Mouse (Mus musculus) right cerebral cortex, adult 2 months (tissue): ENCODE results near the gene Srek1.
A peak's percentile ranks its signal among the peaks of the same experiment; 100 is the strongest.

ENCODE experiments used
- DNase-seq, 2 experiments: peaks; one replicate each; pipeline ENCODE4 v3.0.0; 2021 to 2022; ENCODE audit warnings: low spot score in 2 of 2

Srek1 gene

DNA sequence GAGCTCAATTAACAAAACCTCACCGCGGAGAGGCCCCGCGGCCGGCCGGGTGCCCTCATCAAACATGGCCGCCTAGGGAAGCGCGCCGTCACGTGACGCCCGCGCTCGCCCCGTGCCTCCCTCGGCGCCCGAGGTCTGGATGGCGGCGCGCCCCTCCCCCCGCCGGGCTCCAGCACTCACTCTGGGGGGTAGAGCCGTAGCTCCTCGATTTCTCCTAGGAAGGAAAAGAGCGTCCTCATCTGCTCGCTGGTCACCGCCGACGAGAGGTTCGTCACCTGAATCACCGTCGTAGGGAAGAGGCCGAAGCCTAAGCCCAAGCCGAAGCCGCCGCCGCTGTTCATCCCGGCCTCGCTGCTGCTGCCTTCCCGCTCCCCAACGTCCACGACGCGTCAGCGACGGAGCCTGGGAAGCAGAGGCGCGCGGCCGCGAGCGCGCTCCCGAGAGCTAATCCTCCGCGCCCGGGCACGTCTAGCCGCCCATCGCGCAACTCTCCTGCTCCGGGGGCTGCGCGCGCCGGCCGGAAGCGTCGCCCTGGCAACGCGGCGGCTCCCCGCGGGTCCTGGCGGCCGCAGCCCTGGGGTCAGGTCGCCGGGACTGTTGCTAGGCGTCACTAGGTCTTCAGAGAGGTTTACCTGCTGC, at the start of gene Srek1:
Srek1 (minus strand) TSS at position 490 of the 639 bp plus-strand sequence.
- DNase-seq = peak; percentile 95 to 97

DNA sequence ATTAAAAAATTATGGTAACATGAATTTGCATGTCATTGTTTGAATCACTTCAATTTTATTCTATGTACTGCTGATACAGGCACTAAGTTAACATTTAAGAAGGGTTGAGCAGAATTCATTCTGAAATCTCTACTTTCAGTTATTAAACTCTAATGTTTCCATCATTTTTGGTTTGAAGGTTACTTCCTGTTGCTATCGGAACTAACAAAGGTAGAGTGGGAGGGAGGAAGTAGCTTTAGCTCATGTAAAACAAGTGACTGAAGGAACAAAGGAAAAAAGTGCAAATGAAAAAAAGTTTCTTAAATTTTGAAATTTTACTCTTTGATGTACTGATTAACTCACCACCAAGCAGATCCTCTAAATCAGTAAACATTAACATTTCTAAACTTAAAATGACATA, 47.9 kb upstream of the Srek1 start:
- no peak for DNase-seq

DNA sequence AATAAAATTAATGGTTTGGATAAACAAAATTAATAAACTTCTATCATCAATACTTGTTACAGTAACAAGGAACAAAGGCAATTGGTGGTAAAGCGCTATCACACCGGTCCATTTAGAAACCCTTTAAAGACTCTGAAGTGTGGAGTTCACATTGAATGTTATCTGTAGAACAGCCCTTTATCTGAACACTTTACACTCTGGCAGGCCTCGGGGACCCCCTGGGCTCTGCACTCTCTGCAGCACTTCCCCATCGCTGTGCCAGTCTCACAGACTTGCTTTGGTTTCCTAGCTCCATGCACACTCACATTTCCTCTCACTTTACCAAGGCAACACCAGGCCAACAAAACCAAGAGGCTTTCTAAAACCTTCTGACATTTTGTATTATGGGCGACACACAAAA, 45.0 kb upstream of the Srek1 start:
- no peak for DNase-seq

DNA sequence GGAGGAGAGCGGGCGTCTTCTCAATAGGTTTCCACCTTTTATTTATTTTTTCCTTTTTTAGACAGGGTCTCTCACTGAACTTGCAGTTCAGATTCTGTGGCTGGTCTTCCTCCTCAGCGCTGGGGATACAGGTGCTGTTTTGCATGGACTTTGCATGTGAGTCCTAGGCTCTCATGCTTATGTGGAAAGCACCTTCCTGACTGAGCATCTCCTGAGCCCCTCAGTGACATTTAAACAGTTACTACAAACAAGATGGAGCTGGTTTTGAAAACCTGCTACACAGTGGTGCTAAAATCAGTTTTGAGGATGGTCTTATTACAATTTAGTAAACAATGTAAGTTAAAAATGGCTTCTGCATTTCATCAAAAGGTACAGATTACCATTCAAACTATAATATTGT, 43.5 kb upstream of the Srek1 start:
- no peak for DNase-seq

DNA sequence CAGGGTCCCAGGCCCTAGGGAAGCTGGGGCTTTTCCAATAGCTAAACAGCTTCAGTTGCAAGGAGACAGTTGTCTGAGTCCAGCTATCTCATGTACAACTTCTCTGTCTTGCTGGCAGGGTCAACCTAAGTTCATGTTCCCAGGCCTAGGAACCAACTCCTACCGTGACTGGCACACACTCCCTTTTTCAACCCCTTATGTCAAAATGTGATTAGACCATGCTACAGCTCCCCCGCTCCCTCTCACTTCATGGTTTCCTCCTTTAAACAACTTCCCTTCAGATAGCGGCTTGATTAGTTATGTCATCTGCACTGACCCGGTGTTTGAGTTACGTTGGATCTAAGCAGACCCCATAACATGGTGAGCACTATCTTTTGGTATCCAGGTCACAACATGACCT, 33.1 kb upstream of the Srek1 start:
- DNase-seq = no peak

DNA sequence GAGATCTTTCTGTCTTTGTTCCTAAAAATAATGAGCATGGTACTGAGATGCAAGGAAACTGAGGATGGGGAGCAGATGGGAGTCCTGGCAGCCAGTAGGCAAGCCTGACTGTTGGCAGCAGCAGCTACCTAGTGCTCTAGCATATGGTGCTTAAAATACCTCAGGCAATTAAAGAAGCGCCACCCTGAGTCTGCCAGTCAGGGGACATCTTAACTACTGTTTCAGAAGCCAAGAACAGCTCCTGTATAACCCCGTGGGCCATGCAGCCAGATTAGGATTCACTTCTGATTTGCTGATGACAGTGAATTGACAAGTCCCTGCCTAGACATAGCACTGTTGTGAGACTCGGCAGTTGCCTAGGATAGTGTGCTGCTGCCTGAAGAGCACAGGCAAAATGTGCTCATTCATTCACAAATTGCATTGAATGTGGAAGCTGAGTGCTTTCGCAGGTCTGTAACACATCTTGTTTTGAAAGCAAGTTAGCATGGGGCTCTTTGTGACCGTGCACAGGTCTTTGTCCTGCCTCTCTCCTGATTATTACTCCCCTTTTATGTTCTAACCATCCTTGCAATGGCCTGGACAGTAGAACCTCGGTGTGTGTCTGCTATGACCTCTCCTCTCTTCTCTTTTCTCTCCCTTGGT, 31.9 kb upstream of the Srek1 start:
- peak; percentile 64 to 66 for DNase-seq

DNA sequence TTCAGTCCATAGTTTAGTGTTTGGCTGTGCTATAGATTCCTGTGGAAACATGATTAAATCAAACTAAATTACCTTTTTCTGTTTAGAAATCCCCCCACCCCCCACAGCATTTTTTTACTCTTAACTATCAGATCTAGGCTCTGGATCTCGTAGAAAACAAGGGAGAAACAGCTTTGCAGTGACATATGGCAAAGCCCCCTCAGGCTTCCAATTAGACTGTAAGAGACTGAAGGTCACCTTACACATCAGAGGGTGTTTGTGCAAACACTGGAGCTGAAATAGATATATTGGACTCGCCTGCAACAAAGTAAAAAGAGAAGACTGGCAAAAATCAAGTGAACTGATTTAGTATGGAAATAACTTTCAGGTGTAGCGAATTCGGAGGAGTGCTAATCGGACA, 29.3 kb upstream of the Srek1 start:
- DNase-seq = no peak

DNA sequence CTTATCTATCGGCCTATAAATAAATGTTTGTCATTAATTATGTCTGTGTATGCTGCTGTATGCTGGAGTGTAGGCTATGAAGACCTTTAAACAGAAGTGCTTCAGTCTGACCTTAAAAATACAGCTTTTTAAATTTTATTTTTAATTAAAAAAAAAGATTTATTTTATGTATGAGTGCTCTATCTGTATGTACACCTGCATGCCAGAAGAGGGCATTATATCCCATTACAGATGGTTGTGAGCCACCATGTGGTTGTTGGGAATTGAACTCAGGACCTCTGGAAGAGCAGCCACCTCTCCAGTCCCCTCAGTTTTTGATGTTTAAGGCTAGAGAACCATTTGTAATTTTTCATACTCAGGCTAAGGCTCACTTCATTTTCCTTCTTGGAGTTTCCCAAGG, 26.6 kb upstream of the Srek1 start:
- DNase-seq = no peak

DNA sequence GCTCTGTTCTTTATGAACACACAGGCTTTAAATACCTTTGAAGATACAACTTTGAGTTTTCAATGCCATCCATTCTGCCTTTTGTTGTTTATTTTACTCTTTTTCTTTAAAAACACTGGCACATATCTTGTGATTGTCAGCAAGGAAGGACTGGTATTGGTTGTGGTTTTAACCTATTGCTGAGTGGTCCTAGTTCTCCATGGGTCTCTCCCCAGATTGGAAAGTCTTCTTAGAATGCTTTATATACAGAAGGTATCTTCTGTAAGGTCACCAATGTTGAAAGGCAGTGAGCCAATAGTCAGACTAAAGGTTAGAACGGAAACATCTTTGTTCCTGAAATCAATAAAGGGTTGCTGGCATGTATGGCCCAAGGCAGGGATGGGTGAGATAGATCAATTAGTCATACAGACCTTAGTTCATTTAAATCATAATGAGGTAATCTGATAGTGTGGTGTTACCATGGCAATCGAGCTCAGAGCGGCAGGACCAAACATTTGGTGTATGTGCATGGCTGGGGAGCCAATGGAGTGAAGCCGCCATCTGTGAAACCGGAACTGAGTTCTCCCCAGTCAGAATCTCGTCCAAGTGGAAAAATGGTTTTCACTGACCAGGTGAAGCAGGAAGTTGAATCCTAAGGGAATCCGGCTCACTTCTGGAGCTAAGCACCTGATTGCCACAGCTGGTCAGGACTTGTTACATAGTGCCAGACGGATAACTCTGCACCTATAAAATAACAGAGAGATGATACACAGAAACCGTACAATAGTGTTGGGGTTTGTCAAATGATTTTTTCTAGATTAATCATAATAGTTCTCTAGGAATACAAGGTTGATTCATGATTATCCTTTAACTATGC, 20.5 kb upstream of the Srek1 start:
- DNase-seq = no peak

DNA sequence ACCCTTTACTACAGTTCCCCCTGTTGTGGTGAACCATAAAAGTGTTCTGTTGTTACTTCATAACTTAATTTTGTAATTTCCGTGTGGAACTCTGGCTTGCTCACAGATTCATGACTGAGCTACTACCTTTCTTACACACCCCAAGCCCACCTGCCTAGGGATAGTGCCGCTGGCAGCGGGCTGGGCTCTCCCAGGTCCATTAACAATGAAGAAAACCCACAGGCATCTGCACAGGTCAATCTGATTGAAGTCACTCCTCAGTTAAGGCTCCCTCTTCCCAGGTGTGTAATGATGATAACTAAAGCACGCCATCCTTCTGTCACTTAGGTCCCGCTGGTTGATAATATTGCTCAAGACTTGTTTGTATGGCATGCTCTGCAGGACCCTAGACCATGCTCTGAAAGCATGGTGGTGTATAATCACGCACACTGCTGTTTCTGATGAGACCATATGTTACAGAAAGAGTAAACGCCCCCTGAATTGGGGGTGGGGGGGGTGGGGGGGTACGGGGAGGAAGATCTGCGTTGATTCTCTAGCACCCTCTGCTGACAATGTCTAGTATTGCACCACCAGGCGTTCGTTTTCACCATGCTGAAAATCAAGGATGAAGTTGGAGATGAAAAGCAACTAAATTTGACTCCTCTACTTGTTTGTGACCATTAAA, 5.6 kb upstream of the Srek1 start:
- DNase-seq = peak; percentile 45 to 61

DNA sequence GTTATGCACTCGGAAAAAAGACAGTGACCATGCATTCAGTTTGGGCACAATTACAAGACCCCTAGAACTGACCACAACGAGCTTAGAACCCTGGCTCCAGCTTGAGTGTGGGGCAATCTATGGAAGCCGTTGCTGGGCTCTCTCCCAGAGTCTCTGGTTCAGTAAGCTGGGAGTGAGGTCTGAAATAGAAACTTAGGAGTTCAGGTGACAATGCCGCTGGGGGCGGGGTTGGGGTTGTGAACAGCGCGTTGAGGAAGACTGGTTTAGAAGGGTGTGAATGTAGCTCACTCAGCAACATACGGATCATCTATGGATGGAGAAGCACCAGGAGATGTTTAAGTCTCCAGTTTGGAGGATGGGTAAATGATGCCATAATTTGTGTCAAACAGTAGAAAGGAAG, 2.7 kb upstream of the Srek1 start:
- DNase-seq = no peak

DNA sequence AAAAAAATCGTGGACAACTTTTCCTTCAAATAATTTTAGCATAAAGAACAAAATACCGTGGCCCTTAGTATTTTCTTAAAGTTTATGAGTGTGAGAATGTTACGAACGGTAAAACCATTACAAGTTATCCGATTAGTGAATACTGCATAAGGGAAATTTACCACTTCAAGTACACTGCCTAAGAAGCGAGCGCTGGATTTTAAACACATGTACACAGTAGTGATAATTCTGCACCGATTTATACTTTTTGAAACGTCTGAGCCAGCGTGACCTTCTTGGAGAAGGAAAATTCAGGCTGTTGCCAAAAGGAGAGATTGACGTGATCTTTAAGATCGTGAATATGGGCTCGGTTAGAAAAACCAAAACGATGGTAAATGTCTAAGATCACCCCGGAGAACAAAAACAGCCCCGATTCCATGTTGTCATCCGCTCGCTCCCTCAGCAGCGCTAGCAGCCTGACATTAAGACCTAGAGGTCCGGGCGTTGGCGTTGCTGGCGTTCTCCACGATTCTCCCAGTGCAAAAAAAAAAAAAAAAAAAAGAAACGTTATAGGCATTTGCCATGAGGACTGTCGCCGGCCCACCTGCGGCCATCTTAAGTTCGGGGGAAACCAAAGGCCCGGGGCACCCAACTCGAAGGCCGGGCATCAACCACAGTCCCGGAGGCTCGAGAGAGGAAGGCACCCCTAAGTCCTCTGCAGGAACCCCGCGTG, 845 bp downstream of the Srek1 start:
- no peak for DNase-seq

DNA sequence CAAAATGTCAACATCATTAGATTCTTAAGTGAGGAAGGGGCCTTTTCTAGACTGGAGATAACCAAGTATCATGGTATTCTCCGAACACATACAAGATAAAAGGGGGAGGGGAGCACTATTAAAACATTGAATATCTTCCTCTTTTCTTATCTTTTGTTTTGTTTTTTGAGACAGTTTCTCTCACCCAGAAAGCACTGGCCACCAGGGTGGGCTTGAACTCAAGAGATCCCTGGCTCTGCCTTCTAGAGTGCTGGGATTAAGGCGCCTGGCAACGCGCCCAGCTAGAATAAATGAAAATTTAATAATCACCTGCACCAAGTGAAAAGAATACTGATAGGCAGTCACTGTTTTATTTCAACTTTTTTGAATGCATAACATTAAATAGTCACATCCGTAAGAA, 1.5 kb downstream of the Srek1 start:
- DNase-seq = no peak

DNA sequence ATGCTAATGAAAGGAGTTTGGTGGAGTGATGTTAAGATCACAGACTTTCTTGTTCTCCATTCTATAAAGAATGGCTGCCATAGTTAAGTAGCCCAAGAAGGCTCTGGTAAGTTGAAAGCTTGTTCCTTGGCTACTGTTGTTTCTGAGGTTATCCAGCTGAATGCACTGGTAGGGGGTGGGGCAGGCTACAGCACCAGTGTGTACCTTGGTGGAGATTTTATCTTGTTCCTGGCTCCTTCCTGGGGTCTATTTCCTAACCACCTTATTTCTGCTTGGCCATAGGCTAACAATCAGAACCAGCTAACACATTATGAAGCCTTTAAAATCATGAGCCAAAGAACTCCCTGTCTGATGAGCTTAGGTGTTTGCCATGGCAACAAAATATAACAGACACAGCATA, 3.6 kb downstream of the Srek1 start:
- no peak for DNase-seq

DNA sequence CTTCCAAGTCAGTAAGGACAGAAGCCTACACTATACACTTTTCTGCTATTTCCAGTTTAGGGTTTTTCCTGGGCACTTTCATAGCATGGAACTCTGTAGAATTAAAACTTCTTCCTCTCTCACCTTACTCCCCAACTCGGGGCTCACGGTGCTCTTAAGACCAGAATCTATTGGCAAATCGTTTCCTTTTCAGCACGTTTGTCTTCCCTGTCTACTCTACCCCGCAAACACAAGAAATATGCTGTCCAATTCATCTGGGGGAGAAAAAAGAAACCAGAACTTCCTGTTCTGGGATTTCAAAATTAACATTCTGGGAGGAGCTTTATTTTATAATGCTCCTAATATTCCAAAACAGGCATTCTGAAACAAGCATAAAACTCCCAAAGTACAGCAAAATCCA, 6.5 kb downstream of the Srek1 start:
- no peak for DNase-seq

DNA sequence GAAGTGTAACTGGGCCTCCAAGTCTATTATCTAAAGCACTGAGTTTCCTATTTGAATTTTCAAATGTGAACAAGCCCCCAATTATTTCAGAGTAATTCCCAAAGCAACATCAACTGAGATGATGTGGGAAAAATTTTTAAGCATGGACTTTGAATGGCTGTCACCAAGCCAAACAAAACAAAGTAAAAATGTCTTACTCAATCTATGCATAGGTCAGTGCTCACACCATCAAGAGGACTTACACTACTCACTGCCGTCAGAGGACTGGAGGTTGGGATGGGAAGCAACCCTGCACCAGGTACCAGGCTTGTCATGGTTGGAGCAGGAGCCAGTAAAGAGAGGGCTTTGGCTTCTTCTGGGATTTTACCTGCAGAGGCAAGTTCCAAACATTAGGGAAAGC, 10.8 kb downstream of the Srek1 start:
- DNase-seq = no peak

DNA sequence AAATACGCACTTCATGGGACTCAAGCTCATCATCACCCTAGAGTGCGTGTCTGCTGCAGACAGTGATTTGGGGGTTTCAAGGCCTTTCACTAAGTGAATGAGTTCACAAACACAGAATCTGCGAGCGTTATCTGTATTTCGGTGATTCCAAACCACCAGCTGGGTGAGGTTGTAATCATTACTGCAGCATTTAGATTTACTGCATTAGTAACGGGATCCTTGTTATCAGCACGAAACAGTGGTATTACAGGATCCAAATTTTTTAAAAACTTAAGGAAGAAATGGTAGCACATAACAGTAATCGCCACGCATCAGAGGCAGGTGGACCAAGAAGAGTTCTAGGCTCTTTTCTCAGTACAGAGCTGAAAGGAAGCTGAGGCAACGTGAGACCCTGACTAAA, 12.4 kb downstream of the Srek1 start:
- no peak for DNase-seq

DNA sequence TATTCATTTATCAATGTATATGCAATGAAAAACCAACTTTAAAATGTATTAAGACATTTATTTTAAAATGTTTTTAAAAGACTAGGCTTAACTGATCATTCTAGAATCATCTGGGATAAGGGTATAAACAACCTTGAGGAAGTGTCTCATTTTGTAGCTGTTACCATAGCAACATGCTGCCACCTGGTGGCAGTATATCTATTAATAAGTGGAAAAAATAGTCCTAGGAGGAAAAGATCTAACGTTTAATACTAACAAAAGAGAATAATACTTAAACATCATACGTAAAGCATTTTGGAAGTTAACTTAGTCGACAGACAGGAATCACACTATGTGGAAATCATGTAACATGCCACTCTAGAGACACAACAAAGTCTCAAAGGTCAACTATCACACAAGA, 23.0 kb downstream of the Srek1 start:
- no peak for DNase-seq

DNA sequence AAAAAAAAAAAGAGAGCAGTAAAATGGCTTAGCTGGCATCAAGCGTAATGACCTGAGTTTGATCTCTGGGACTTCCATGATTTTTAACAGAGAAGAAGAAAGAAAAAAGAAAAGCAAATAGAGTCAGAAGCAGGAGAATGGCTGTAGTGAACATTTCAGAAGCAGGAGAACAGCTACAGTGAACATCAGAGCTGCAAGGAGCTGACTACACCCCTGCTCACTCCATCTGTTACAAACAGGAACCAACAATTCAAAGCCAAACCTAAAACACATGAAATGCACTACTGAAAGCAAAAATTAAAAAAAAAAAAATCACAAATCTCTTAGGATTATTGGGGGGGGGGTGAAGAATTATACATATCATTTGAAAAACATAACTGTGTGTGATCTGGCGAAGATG, 28.7 kb downstream of the Srek1 start:
- no peak for DNase-seq

DNA sequence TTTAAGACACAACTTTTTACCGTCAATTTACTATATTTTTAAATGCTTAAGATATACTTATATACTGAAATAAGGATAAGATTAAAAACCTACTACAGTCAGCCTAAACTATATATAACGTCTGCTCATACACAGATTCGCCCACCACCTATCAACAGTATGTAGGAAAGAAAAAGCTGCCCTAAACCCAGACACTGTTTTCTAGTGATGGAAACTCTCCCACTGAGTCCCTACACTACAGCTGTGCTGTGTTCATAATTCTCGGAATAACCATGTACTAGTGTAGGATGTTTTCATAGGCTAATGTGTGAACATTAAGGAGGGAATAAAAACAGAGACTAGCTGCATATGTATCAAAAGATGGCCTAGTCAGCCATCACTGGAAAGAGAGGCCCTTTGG, 29.2 kb downstream of the Srek1 start:
- no peak for DNase-seq

DNA sequence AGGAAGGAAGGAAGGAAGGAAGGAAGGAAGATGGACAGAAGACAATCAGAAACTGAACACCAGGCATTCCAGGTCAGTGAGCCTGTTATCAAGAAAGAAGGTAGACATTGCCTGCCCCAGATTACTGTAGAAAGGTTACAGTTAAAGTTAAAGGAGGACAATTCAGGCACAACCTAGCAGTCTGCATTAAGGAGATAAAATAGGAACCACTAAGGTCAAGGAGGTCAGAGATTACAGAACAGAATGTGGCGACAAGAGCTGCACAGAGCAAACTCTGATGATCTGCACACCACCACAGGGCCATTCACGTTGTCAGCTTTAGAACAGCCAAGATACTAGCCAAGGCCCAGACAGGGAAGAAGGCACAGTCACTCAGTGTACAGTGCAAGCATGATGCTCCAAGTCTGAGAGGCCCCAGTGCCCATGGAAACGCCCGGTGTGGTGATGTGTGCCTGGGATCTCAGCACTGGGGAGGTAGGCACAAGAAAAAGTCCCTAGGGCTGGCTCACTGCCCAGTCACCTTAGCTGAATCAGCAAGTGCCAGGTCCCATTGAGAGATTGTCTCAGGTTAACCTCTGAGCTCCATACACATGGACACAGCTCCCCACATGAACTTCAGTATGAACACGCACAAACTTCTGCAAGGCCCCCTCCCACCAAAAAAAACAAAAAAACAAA, 38.9 kb downstream of the Srek1 start:
- no peak for DNase-seq
